Mouse (Mus musculus) heart, adult 2 months (tissue): Measurements from ENCODE around the gene Slc39a11. TPM values are rescaled to one million over a fixed set of nuclear protein-coding genes. Genes with fewer than 3 reads are reported as not detected.

Experiments used
- DNase-seq, 2 experiments: peaks; one replicate each; pipeline ENCODE4 v3.0.0; 2021
- H3K27ac ChIP-seq: fragments of 200-600 bp; 2 replicates; pipeline ENCODE4 v1.8.1; 2022
- H3K27me3 ChIP-seq: fragments of 200-500 bp; 2 replicates; pipeline ENCODE4 v1.6.1; 2012; ENCODE audit warnings: mild to moderate bottlenecking, low read length, inconsistent platforms, mixed read lengths; ENCODE audit not compliant: control insufficient read depth, insufficient read depth
- H3K36me3 ChIP-seq: fragments of 200-500 bp; 2 replicates; pipeline ENCODE4 v1.6.1; 2012; ENCODE audit warnings: low read length, inconsistent platforms; ENCODE audit not compliant: control insufficient read depth, insufficient read depth
- H3K4me1 ChIP-seq: fragments of 200-500 bp; 2 replicates; pipeline ENCODE4 v1.6.1; 2011; ENCODE audit warnings: low read length; ENCODE audit not compliant: control insufficient read depth, insufficient read depth
- H3K4me3 ChIP-seq: fragments of 200-600 bp; 2 replicates; pipeline ENCODE4 v1.8.1; 2022
- H3K79me2 ChIP-seq: fragments of 200-500 bp; replicated peaks from 2 replicates; pipeline ENCODE4 v1.6.1; 2012; ENCODE audit warnings: mild to moderate bottlenecking, inconsistent platforms, low read length, moderate library complexity, mixed read lengths; ENCODE audit not compliant: control insufficient read depth, insufficient read depth
- H3K9ac ChIP-seq: fragments of 200-500 bp; 2 replicates; pipeline ENCODE4 v1.6.1; 2012; ENCODE audit warnings: low read depth, mild to moderate bottlenecking, control low read depth, inconsistent platforms, low read length, mixed read lengths
- CTCF ChIP-seq: fragments of 200-600 bp; IDR thresholded peaks from 2 replicates; pipeline ENCODE4 v1.8.1; 2022; ENCODE audit warnings: antibody characterized with exemption, mild to moderate bottlenecking, moderate library complexity
- EP300 ChIP-seq: fragments of 200-500 bp; IDR thresholded peaks from 2 replicates; pipeline ENCODE4 v1.6.1; 2011; ENCODE audit warnings: low read depth, low read length, control low read depth; ENCODE audit not compliant: insufficient read depth
- POLR2A ChIP-seq: fragments of 200-500 bp; IDR thresholded peaks from 2 replicates; pipeline ENCODE4 v1.6.1; 2011; ENCODE audit warnings: mild to moderate bottlenecking, low read depth, low read length, control low read depth; ENCODE audit not compliant: insufficient read depth
- WGBS: fragments of 180-500 bp; shearing (Covaris S2); methylation state at CpG from one replicate; pipeline ENCODE4 v1.1.7; 2018; 5-methylcytosine and 5-hydroxymethylcytosine counted together
- intact Hi-C: fragments of 180-260 bp; cut with DNase I; formaldehyde crosslinking; loops from one replicate; pipeline ENCODE4 v1.15.1; 2025
- polyA plus RNA-seq: library from polyadenylated mRNA; depleted of rRNA; stranded (reverse); fragments of >200 nt; gene quantifications from 2 replicates; pipeline ENCODE4 v1.2.3, GENCODE M21; 2012
- total RNA-seq, 2 experiments: library from RNA; stranded (reverse); gene quantifications; 2 replicates each; pipeline ENCODE4 v1.2.3; 2021

The Slc39a11 gene
- total and polyA plus RNA-seq, 3 experiments: 2.6 to 5.6 (median 2.7) TPM

DNA sequence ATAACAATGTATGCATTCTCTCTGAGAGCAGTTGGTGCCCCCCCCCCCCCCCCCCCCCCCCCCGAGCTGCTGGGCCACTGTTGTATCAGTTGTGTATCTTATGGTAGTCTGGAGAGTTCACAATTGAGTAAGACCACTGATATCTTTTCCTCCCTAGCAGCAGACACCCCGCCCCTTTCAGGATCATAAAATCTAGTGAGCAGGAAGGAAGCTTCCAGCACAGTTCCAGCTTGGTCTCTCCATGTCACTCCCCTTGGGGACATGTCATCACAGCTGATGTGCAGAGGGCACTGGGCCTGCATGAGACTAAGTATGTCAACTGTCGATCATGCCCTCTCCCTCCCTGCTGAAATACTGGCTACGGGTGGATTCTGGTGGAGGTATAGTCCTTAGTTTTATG, 225.1 kb downstream of the Slc39a11 start:
- intact Hi-C loops: no loop called here
- WGBS: 75% methylated on average over 3 of the region's 4 CpGs
- Histone ChIP-seq H3K4me3 (no peak overlapping the region), H3K27me3 (no peaks in the 10 kb centered on the region), H3K27ac (no peak overlapping the region), H3K9ac (no peak overlapping the region), H3K4me1 (no peaks in the 10 kb centered on the region), H3K79me2 (no peaks in the 10 kb centered on the region), H3K36me3 (no peaks in the 10 kb centered on the region)
- DNase-seq: no peak
- TF ChIP-seq POLR2A (no peak), EP300 (no peak), CTCF (no peak)

DNA sequence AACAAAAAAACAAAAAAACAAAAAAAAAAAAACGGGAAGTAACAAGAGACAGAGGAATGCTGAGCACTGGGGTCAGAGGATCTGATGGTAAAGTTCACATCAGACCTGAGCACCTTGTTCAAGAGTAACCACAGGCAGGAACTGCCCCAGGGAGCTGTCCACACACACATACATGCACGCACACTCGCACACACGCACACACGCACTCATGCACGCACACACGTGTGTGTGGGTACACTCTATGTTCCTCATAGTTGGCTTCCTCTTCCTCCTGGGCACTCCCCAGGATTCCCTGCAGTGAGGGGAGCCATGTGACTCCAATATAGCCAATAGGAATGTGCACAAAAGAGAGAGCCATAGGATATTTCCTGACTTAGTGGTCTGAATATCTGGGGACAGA, 227.3 kb downstream of the Slc39a11 start:
- intact Hi-C loops: no loop called here
- TF ChIP-seq POLR2A: no peak
- no peak for TF ChIP-seq CTCF
- TF ChIP-seq EP300: no peak
- DNase-seq: no peak
- H3K27ac ChIP-seq: no peak overlapping the region
- H3K4me1 ChIP-seq: no peaks in the 10 kb centered on the region
- H3K27me3 ChIP-seq: no peaks in the 10 kb centered on the region
- WGBS: 90% methylated on average over 7 of the region's 7 CpGs
- no peak overlapping the region for H3K4me3 ChIP-seq
- no peak overlapping the region for H3K9ac ChIP-seq
- no peaks in the 10 kb centered on the region for H3K79me2 ChIP-seq
- H3K36me3 ChIP-seq: no peaks in the 10 kb centered on the region

DNA sequence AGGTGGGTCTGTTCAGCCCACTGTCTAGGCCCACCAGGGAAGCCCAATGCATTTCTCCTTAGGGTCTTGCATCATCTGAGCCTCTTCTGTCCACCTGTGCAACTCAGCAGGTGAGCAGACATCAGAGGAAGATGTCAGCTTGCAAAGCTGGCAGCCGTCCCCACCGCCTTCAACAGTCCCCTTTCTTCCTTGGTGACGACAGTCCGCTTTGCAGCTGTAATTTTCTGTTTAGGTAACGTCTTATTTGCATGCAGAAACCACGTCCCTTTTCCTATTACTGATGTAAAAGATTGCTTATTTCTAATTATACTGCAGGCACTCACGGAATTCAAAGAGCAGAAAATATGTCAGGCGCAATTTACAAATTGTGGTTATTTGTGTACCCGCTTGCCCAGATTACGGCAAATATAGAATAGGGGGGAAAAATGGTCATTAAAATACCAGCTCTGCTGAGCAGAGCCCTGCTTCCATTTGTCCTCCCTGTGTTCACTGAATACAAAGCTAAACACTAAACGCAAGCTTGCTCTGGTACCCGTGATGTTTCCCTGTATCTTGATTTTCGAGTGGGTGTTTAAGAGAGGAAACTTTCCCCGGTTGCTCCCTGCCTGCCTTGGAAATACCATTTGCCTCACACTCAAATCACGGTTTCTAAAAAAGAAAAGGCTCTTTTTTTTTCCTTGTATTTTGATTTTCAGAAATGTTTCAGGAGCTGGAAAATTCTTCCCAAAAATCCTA, 230.8 kb downstream of the Slc39a11 start:
- TF ChIP-seq POLR2A: no peak
- no peak for TF ChIP-seq CTCF
- TF ChIP-seq EP300: no peak
- intact Hi-C loops: loop anchor here (10.0 kb wide), 1 partner anchor 244 kb away; no protein-coding TSS in a partner anchor
- WGBS: 83% methylated on average over 15 of the region's 15 CpGs

DNA sequence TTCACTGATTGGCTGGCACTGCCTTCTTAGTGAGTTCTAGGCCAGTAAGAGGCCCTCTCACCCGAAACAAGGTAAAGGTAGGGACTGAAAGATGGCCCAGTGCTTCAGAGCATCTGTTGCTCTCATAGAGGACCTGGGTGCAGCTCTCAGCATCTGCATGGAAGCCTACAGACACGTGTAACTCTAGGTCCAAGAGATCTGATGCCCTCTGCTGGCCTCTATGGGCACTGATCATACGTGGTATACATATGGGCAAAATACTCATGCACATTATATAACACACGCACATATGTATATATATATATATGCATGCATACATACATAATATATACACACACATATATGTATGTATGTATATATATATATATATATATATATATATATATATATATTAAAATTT, 231.9 kb downstream of the Slc39a11 start:
- Histone ChIP-seq H3K9ac (no peak overlapping the region), H3K27ac (no peak overlapping the region), H3K79me2 (no peaks in the 10 kb centered on the region), H3K4me1 (no peaks in the 10 kb centered on the region), H3K27me3 (no peaks in the 10 kb centered on the region), H3K4me3 (no peak overlapping the region), H3K36me3 (no peaks in the 10 kb centered on the region)
- no peak for DNase-seq
- intact Hi-C loops: loop anchor here (10.0 kb wide), 1 partner anchor 243 kb away; no protein-coding TSS in a partner anchor
- WGBS: 89% methylated on average over 4 of the region's 4 CpGs
- TF ChIP-seq CTCF (0 out of 2 replicates have a peak, but pooled peaks have one; percentile 9), EP300 (no peak)

More for the DNA sequence above, 230.8 kb downstream of the Slc39a11 start:
- Histone ChIP-seq H3K9ac (no peak overlapping the region), H3K27me3 (no peaks in the 10 kb centered on the region), H3K4me1 (no peaks in the 10 kb centered on the region), H3K36me3 (no peaks in the 10 kb centered on the region), H3K4me3 (no peak overlapping the region), H3K27ac (no peak overlapping the region), H3K79me2 (no peaks in the 10 kb centered on the region)
- DNase-seq: no peak

DNA sequence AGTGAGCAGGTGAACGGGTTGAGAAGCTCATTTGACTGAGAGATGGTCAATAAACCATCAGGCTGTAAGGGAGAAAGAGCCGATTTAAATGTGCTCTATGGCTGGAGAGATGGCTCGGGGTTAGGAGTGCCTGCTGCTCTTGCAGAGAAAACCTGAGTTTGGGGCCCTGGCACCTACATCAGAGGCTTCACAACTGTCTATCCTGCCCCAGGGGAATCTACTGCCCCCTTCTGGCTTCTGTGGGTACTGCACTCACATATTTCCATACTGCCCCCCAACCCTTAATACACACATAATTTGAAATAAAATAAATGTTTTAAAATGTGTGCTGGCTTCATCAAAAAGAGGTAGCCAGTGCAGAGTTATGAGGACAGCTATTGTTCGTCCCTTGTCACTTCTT, 237.3 kb downstream of the Slc39a11 start:
- Histone ChIP-seq H3K27me3 (no peaks in the 10 kb centered on the region), H3K27ac (no peak overlapping the region), H3K79me2 (no peaks in the 10 kb centered on the region), H3K9ac (no peak overlapping the region), H3K36me3 (no peaks in the 10 kb centered on the region), H3K4me3 (no peak overlapping the region), H3K4me1 (no peaks in the 10 kb centered on the region)
- DNase-seq: no peak
- TF ChIP-seq EP300 (no peak), CTCF (peak; percentile 48)
- WGBS: 90% methylated on average over 4 of the region's 4 CpGs
- intact Hi-C loops: loop anchor here (10.0 kb wide), 1 partner anchor 238 kb away; no protein-coding TSS in a partner anchor

DNA sequence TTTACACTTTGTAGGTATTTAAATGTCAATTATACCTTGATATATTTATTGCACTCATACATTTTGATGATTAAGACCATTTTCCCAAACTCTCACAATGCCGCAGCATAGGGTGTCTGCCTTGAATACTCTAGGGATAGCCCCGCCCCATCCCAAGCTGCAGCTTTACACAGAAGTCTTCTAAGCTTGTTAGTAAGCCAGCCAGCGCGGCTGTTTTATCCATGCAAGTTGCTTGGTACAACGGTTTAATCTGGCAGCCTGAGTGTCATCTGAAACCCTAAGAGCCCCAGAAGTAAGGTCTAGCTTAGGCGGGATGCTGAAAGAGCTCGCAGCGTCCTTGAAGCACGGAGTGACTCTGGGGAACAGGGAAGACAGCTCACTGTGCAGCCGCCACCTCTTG, 238.1 kb downstream of the Slc39a11 start:
- H3K79me2 ChIP-seq: no peaks in the 10 kb centered on the region
- no peaks in the 10 kb centered on the region for H3K4me1 ChIP-seq
- intact Hi-C loops: loop anchor here (10.0 kb wide), 1 partner anchor 237 kb away; no protein-coding TSS in a partner anchor
- WGBS: 74% methylated on average over 10 of the region's 10 CpGs
- no peak overlapping the region for H3K4me3 ChIP-seq
- TF ChIP-seq EP300 (no peak), POLR2A (no peak), CTCF (no peak)
- DNase-seq: no peak
- no peak overlapping the region for H3K9ac ChIP-seq
- H3K27me3 ChIP-seq: no peaks in the 10 kb centered on the region
- no peak overlapping the region for H3K27ac ChIP-seq
- no peaks in the 10 kb centered on the region for H3K36me3 ChIP-seq
